Mouse (Mus musculus) kidney, adult 8-10 months (tissue): ENCODE data around the gene Lama2.
"Not testable (repeated sequence)": the region's sequence is repeated elsewhere in the genome, so short reads cannot be mapped to it uniquely, and the experiment has no call there.

Experiments used
- DNase-seq, 2 experiments: peaks; one replicate each; pipeline ENCODE4 v3.0.0; 2022

Lama2 gene

DNA sequence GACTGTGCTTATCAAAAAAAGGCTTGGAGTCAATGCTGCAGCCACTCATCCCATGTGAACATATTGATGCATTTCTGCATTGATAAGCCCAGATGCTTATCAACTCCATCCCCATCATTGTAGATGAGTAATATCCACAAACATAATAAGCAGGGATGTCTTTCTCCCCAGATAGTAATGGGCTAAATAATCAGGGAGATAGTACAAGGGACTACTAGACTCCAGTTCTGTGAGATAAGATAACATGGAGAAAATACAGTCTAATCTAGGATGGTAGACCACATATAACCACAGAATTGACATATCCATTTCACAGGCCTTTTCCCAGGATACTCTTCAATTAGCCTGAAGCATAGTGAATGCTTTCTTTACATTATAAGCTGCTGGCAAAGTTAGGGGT, 622.9 kb downstream of the Lama2 start:
- DNase-seq: no peak

DNA sequence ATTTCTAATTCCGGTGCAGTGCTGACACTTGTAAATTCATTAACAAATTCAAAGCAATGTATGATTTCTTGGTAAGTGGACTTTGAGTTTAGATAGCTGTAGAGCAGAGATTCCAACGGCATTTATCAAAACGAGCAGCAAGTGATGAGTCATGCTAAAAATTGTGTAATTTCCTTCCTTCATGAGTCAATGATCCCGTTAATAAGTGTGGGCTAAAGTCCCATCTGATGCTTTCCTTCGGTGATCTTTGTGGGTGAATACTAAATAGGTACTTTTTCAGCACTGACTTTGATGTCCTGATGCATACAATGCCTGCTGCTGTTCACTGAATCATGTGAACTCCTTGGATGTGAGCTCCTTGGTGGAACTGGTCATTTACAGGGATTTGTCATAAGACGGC, 623.6 kb downstream of the Lama2 start:
- DNase-seq: peak in 1 of 2 experiments; percentile 9

DNA sequence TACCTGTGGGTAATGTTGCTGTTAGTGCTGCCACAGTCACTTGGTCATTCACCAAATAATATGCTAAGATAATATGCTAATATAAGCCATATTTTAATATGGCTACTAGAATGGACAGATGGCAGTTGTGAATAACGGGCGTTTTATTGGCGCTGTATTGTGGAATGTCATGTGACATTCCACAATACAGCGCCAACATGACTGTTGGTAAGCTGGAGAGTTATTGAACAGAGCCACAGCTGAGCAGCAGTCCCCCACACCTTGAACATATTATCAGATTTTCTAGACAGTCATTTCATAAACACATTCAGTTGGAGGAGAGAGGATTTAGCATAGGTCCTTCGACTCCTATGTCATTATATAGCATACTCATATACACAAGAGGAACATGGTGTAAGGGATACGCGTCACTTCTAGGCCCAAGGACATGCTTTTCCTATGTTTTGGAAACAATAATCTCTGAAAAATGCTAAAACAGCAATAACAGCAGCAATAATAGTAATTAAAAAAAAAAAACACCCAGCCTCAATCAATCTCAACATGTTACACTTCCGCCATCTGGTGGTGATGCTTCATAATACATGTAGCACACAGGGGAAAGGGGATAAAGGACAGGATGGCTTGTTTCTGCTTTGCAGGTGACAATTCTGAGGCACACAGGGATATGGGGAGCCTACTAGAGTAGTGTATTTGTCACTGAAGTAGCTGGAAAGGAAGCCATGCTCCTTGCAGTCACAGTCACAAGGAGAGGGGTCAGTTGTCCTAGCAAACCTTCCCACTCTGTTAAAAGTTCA, 624.2 kb downstream of the Lama2 start:
- peak; percentile 37 to 63 for DNase-seq

DNA sequence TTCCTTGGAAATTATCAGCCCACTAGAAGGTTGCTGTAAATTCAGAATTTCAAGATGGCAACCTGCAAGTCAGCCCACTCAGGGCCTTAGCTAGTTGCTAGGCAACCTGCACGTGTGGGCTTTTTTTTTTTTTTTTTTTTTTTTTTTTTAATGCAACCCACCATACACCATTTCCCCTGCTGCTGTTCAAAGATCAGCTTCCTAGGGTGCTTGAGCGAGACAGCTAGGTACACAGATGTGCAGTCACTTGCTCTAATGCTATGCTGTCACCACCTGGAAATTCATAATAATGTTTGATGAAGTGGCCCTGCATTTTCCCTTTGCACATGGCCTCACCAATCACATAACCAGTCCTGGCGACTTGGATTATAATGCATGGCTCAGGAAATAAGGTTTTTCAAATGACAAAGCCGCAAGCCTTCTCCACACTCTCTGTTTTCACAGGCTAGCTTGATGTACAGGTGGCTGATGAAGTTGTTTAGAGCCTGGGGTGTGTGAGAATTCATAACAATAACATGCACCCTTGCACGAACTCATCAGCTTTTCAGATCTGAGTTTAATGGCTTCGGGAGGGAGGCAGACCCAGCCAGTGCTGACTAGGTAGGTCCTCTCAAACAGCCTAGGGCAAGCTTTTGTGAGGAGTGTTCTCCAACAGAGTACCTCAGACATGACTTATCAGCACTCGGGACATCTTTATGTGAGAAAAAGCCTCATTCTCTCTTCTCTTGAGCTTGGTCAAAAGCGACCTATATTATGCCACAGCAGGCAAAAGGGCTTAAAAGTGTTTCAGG, 625.4 kb downstream of the Lama2 start:
- DNase-seq: no peak

DNA sequence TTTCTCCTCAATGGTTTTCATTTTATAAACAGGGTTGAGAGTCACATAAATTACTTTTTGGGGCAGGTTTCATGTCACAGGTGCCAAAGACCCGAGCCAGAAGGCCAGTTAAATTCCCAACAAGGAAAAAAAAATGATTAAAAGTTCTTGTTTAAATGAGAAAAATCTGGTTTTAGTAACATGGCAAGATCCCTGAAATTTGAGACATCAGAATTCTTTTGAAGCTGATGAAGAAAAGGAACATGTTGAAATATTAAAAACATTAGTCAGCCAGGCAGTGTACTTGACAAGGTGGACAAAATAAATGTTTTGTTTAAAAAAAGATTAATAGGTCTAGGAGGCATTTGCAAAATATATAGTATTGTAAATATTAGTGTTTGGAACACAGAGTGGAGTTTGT, 634.1 kb downstream of the Lama2 start:
- DNase-seq: no peak

DNA sequence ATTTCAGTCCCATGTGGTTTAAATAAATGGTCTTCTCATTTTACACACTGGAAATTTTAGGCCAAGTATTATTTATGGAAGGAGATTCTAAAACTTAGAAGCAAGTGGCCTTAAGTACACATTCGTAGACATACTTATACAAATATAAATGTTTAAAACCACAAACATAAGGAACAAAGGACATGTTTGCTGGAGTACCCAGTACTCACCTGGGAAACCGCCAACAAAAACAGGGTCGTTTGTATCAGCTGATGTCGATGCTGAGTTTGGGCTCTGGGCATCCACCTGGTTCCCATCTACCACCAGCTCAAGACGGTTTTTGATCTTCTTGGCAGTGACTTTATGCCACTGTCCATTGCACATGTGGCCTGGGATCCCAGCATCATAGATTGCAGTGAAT, 635.5 kb downstream of the Lama2 start:
- not testable (repeated sequence) for DNase-seq

DNA sequence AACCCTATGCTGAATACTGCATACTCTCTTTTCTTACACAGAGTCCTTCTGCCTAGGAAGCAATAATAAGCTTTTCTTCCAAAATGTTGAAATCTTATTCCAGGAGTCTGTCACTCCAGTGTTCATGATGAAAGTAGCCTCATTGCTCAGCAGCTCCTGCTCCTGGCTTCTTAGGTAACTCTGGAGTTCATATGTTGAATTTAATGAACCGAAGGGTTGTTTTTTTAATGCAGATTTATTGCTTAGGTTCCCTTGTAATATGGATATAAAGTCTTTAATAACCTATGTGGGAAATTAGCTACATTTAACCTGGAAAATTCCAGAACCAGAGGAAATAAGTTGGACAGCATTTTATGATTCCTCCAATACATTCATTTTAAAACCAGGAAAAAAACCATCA, 636.0 kb downstream of the Lama2 start:
- no peak for DNase-seq

DNA sequence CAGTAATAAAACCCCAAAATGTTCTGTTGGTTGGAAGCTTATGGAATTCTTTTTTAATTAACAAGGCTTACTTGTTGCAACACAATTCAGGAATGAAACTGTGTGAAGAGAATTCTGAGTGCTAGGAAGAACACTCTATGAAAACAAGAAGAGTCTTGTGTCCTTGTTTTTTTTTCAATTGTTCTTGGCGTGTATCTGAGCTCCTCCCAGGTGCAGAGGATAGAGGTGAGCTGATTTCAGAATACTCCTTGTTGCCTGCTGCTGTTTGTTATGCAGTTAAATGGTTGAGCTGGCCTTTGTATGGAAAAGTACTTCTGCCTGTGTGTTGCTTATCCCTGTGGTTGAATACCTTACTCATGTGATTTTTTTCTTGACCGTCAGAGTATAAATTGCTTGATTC, 636.9 kb downstream of the Lama2 start:
- no peak for DNase-seq

DNA sequence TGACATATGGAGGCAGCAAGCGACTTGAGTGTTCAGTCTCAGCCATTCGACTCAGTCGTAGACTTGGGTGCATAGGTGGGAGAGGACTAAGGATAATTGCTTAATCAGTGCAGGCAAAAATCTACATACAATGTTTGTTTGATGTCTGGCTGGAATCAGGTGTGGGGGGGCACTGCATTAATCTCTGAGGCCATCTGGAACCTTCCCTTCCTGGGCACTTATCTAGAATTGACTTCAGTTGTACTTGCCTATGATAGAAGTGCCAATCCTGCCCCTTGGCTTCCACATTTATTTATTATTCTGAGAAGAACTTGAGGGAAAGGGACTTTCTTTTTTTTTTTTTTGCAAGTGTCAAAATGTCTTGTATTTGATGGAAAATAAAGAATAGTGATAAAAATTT, 644.2 kb downstream of the Lama2 start:
- DNase-seq: no peak

DNA sequence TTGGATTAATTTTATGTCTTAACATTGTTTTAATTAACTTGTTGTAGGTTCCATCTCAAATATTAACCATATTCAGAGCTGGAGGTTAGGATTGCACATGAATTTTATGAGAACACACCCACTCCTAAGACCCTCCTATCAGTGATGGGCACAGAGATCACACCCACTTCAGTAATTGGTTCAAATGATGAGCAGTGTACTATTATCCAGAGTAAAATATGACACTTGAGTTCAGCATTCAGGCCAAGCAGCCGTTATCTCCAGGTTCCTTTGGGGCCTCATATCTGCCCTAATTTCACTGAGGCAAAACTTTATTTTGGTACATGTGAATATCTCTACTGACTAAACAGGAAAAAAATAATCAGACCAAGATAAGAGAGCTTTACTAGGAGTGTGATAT, 645.3 kb downstream of the Lama2 start:
- no peak for DNase-seq

DNA sequence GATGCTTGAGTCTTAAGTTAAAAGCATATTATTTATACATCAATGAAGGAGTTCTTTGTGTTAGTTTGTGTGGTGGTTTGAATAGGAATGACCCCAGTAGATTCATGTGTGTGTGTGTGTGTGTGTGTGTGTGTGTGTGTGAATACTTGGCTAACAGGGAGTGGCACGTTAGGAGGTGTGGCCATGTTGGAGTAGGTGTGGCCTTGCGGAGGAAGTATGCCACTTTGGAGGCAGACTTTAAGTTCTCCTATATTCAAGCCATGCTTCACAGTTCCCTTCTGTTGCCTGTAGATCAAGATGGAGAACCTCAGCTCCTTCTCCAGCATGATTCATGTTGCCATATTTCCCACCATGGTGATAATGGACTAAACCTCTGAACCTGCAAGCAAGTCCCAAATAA, 646.0 kb downstream of the Lama2 start:
- DNase-seq: no peak

DNA sequence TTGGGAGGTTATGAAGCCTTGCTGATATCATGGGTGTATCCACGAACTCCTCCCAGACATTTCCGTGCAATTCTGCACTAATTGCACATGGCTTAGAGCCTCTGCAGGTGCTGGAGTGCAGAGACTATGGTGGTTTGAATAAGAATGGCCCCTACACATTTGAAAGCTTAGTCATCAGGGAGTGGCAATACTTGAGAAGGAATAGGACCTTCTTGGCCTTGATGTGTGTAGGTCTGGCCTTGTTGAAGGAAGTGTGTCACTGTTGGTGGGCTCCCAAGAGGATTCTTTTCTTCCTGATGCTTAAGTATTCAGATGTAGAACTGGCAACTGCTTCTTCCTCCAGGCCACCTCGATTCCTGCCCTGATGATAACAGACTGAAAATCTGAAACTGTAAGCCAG, 661.0 kb downstream of the Lama2 start:
- no peak for DNase-seq

DNA sequence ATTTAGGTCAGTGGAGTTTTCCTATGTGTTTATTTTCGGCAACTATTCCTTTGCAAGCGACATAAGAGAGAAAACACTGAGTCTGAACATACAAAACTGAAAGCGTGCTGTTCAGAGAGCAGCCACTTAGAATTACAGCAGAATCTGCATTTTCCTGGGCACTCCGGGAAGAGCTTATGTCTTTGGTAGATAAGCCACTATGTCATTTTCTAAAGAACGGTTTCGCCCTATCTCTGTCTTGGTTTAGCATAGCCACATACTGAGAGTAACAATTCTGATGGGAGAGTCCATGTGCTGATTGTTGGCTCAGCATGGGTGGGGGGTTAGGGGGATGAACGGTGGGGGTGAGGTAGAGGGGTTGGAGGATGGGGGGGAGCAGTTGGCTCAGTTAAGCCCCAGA, 669.1 kb downstream of the Lama2 start:
- no peak for DNase-seq

DNA sequence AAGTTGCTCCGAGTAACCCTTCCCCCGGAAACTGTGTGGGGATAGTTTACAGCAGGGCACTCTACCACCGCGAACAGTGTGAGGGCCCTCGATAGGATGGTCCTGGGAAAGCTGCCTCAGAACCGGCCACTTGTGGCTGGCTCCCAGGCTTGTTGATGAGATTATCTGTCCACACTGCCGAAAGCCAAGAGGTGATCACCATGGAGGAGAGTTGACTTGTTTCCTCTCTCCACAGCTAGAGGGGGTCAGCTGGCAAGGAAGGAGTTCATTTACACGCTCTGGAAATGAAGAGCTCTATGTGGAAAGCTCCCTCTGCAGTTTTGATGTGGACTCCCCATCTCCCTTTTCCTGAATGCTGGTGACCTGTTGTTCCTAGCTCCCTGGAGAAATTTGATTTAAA, 669.9 kb downstream of the Lama2 start:
- no peak for DNase-seq

DNA sequence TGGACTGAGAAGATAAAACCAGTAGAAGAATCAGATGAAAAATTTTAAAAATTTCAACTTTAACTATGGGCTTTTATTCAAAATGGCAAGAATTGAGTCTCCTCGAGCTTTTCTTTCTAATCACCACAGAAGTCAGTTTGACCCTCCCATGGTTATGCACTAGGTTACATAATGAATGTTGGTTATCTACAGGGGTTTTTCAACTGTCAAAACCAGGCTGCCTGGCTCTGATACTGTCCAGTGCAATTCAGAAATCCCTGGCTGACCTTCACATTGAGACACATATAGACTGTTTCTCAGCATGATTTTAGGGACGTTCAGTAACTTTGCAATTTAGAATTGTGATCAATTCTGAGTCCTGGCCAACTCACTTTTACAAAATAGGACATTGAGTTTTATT, 671.2 kb downstream of the Lama2 start:
- no peak for DNase-seq

DNA sequence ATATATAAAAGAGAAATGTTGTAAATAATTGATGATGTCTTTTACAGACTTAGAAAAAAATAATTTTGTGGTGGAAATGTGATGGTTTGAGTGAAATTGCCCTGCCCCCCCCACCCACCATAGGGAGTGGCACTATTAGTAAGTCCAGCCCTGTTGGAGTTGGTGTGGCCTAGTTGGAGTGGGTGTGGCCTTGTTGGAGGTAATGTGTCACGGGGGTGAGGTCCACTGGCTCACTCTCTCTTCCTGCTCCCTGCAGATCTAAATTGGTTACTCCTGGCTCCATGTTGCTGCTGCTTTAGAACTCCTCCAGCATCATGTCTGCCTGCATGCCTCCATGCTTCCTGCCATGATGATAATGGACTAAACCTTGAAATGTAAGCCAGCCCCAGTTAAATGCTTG, 680.0 kb downstream of the Lama2 start:
- no peak for DNase-seq

DNA sequence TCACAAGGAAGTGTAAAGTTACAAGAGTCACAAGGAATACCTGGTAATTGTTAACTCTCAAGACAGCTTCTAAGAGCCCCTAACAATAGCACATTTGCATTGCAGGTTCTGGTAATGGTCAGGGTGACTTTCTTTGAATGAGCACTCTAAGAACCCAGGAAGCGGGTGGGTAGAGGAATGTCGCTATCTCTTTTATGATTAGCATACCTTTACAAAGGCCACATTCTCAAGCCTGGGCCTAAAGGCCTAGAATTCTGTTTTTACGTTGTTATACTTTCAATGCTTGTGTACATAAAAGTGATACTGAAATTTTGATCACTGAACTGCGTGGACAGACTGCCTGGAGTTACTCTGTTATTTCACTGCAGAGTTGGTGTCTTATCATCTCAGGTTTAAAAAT, 681.1 kb downstream of the Lama2 start:
- DNase-seq: not testable (repeated sequence)

DNA sequence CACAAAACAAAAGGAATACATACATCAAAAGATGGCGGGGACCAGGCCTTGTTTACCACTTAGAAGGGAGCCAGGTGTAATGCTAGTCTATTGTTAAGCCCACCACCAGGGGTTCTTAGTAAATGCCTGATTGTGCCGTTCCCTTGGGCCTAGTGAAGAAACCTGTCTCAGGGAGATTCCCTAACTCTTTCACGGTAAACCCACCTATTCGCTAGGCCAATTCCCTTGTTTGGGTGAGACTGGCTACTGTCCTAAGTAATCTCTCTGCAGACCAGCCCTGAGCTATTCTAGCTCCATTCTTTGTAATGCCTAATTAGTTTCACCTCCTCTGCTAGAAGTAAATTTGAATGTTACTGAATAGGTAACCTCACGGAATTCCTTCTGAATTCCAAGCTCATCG, 683.5 kb downstream of the Lama2 start:
- not testable (repeated sequence) for DNase-seq
